Mouse (Mus musculus): ENCODE measurements at regions not wholly inside any gene's neighbourhood (a gene's known extent, or its start where the extent isn't known, plus 50 kb on each side); places are given as distances from the start of the nearest gene placed in this dataset.

GRCm38 (mm10) chr9:50138341-50138978 lies 206.3 kb downstream of the Rpl10-ps3 start:
- no peak for DNase-seq (ENCODE audit: low read depth, low spot score)

GRCm38 (mm10) chr9:50136636-50136985 lies 208.2 kb downstream of the Rpl10-ps3 start:
- no peak for DNase-seq (ENCODE audit: low read depth, low spot score)

DNA sequence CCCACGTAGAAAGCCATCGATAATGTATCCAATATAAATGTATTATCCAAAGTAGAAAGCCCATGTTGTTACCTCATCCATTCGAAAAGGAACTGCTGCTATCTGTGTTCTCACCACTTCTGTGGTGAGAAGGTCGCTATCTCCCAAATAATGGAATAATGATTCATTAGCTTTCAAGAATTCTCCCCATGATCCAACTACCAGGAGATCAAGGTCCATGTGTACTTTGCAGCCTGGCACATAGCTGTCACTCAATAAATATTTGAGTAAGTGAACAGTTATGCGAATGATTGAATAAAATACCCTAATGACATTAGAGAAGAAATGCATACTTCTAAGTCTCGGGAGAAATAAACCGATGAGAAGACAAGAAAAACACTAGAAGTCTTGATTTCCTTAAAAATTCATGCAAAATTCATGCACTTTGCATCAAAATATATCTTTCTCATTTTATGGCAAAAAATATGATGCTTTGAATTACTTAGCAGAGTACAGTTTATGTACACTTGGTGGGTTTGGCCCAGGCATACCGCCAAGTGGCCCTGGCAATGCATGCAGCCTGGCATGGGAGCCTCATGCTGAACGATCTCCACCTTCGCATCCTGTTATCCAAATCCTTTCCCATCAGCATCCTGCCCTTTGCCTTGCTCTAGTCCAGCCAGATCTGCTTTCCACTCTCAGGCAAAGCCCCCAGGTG lies 208.7 kb downstream of the Rpl10-ps3 start:
- DNase-seq (ENCODE audit: low read depth, low spot score) = no peak

- DNase-seq (ENCODE audit: low read depth, low spot score) = no peak
Measured at GRCm38 (mm10) chr9:50124241-50124640, 220.5 kb downstream of the Rpl10-ps3 start.

- no peak for DNase-seq (ENCODE audit: low read depth, low spot score)
Measured at GRCm38 (mm10) chr9:50120820-50121599, 223.8 kb downstream of the Rpl10-ps3 start.

DNA sequence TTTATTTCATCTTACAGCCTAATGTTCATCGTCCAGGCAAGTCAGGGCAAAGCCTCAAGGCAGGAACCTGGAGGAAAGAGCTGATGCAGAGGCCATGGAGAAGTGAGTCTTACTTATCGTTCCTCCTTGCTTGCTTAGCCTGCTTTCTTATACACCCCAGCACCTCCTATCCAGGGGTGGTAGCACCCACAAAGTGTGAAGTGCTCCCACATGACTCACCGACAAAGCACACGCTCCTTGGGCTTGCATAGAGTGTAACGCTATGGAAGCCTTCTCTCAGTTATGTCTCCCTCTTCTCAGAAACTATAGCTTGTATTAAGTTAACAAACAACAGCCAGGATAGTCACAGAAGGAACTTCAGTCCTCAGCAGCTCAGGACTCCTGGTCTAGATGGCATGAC lies 225.4 kb downstream of the Rpl10-ps3 start:
- DNase-seq (ENCODE audit: low read depth, low spot score) = no peak

DNA sequence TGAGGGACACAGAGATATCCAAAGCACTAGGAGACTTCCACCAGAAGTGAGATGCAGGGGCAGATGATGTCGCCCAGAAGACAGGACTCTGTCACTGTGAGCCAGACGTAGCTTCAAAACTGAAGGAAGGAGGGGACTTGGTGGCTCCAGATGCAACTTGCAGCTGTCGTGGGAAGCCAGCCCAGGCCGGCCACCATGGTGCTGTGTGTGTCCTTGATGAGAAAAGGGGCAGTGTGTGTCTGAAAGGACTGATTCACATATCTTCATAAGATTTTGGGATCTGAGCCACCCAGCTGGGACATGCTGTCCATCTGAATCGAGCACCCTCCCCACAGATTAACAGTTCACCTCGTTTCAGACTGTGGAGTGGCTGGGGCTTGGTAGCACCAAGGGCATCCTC lies 226.2 kb downstream of the Rpl10-ps3 start:
- no peak for DNase-seq (ENCODE audit: low read depth, low spot score)

- DNase-seq (ENCODE audit: low read depth, low spot score) = no peak
Measured at GRCm38 (mm10) chr9:50106551-50106950, 238.2 kb downstream of the Rpl10-ps3 start.

DNA sequence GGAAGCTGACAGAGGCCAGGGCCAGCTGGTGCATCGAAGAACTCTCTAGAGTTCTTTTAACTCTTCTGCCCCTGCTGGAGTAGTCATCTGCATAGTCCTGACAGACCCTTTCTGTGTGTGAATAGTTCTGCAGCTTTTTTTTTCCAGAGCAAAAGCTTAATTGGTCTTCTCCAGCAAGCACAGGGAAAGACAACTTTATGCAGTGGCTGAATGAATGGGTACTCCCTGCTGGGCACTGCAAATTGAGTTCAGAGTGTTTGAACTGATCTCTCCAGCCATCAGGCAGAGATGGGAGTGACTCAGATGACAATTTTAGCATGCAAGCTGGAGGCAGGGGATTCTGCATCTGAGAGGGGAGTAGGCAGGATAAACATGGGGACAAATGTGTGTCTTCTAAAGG lies 242.0 kb downstream of the Rpl10-ps3 start:
- no peak for DNase-seq (ENCODE audit: low read depth, low spot score)

GRCm38 (mm10) chr9:50101061-50101460 lies 243.7 kb downstream of the Rpl10-ps3 start:
- DNase-seq (ENCODE audit: low read depth, low spot score) = no peak

DNA sequence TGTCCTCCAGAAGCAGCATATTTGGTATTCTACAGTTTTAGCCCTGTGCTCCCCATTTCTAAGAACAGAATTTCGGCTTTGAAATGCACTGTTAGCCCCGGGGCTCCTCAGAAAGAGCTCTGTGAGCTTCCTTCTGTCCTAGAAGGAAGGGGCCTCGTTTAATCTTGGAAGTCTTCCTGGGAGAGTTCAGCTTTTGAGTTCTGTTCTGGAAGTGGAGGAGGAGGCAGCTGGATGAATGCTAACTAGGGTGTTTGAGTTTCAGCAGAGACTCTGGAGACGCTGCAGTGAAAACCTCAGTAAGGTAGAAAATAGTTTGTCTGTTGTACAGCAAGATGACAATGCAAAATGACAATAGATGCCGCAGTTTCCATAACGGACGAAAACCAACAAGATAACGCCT lies 253.8 kb downstream of the Rpl10-ps3 start:
- no peak for DNase-seq (ENCODE audit: low read depth, low spot score)

DNA sequence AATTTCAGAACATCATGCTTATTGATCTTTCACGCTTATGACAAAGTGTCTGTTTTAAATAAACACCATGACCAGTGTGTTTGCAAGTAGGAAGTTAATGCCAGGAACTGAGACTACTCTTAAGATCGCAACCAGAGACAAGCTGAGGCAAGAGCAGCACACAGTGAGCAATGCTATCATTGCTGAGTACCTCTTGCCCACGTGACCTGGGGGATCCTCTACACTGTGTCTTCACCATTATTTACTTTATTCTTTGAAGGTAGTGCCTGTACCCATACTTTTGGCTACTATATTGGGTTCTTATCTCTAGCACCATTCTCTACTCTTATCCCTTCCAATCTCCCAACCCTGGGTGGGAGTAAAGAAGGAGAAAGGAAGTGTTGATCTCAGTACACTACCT lies 254.9 kb downstream of the Rpl10-ps3 start:
- DNase-seq (ENCODE audit: low read depth, low spot score) = no peak

- no peak for DNase-seq (ENCODE audit: low read depth, low spot score)
Measured at GRCm38 (mm10) chr9:50080205-50080604, 264.6 kb downstream of the Rpl10-ps3 start.

- DNase-seq (ENCODE audit: low read depth, low spot score) = no peak
Measured at GRCm38 (mm10) chr9:50068576-50068975, 269.9 kb upstream of the Ncam1 start.

DNA sequence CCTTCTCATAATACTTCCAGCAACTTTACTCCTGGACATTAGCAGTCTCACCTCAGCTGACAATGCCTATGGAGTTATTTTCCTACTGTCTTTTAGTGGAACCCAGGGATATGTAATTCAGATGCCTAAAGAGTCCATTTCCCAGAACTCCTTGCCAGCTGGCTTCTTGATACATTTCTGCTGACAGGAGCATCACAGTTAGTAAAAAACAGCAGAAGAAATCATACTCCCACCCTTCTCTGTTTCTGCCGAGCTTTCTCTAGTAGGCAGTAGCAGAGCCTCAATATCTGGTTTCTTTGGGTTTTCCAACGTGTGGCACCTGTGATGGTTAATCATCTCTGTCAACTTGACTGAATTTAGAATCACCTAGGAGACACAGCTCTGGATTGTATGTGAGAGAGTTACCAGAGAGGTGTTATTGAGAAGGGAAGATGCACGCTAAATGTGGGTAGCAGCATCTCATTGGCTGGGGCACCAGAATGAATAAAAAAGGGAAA lies 269.1 kb upstream of the Ncam1 start:
- no peak for DNase-seq (ENCODE audit: low read depth, low spot score)

GRCm38 (mm10) chr9:50064505-50065229 lies 265.9 kb upstream of the Ncam1 start:
- DNase-seq (ENCODE audit: low read depth, low spot score) = no peak

DNA sequence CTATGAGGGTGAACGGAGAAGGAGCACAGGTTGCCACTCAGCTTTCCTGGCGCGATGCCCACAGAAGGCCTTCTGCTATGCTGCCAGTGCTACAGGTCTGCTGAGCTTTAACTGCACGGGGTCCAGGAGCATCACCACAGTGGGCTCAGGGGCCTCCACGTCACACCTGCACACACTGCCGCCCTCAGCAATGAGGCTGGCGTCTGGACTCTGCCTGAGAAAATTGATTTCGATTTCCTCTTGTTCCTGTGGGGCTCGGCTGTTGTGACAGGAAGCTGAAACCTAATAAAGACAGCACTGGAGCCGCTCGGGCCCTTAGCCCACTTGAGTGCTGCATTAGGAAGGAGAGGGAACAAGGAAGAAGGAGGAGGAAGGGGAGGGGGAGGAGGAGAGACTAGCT lies 239.5 kb upstream of the Ncam1 start:
- no peak for DNase-seq (ENCODE audit: low read depth, low spot score)

- DNase-seq (ENCODE audit: low read depth, low spot score) = no peak
Measured at GRCm38 (mm10) chr9:50032322-50033158, 233.8 kb upstream of the Ncam1 start.

DNA sequence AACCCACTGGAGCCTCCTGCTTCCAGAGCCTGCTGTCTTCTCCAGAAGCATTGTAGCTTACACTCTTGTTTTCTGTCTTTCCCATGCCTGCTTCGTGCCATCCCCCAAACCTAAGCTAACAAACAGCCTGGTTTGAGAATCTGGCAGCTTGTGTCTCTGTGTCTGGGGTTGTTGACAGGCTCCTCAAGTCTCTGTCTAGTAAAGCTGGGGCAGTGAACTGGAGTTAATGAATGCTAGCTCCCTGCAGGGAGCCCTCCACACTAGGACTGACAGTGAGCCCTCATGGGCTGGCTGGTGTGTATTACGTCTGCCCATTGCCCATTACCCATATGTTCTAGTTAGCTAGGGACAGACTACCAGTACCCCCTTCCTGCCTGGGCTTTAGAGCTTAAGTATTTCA lies 232.6 kb upstream of the Ncam1 start:
- no peak for DNase-seq (ENCODE audit: low read depth, low spot score)

DNA sequence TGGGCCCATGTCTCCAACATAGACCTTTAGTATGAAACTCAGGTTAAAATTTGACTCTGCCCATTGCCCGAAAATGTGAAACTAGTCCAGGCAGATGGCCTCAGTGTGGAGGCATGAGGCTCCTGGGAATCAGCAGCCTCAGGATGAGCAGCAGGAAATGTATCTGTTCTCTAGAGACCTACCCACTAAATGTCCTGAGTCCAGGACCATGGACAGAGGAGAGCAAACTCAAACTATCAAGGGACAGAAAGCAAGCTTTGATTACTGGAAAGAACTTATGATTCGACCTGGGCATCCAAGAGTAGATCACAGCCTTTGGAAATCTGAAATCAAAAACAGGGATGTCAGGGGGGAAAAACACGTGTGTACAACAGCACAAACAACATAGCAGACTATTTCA lies 230.3 kb upstream of the Ncam1 start:
- DNase-seq (ENCODE audit: low read depth, low spot score) = no peak

GRCm38 (mm10) chr9:50028573-50028972 lies 229.8 kb upstream of the Ncam1 start:
- no peak for DNase-seq (ENCODE audit: low read depth, low spot score)
